Mouse (Mus musculus): Measurements from ENCODE around the gene Med21.

The Med21 gene

DNA sequence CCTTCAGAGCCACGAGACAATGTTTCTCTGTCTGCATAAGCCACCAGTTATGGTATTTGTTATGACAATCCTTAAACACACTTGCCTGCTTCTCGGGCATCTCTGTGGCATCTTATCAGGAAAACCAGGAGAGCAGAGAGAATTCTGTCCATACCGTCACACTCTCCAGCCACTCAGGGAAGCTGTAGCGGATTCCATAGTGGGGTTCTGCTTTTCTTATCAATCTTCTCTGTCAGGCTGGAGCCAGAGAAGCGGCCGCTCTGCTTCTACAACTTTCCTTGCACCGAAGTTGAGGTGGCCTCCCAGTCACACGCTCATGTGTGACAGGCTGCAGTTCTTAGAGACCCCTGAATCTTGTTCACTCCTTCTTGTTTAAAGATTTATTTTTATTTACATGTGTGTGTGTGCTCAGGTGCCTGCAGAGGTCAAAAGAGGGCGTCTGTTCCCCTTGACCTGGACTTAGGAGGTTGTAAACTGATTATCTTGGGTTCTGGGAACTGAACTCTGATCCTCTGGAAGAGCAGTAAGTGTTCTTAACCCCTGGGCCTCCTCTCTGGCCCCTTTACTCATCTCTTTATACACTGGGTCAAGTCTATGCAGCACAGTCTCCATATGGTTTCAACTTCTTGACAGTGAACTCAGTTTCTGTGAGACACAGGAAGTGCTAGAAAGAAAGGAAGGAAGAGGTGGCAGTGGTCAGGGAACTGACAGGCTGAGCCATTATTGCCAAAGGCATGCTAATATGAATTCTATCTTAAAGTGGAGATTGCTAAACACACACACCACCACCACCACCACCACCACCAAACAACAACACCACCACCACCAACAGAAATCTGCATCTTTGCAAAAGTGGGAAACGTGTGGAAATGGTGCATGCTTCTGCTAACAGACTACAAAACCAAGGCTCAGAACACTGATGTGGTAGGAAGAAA is 36.1 kb downstream of the Med21 start:
- no peak for DNase-seq (ENCODE audit: low read depth, low spot score)

DNA sequence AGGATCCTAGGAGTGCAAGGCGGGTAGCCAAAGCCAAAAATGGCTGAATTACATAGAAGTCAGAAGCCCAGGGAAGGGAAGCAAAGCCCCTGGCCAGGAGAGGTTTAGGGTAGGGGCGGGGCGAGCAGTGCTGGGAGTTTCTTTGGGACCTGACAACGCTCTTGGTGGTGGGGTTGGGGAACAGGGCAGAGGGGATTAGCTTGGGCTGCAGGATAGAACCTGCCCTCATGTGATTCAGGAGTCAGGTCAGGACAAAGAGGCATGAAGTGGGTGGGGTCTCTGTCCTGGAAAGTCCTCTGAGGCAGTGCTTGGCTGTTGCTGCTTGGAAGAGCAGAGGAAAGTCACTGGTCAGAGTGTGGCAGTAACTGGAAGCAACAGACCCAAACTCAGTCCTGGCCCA is 41.5 kb downstream of the Med21 start:
- DNase-seq (ENCODE audit: low read depth, low spot score), result no peak

DNA sequence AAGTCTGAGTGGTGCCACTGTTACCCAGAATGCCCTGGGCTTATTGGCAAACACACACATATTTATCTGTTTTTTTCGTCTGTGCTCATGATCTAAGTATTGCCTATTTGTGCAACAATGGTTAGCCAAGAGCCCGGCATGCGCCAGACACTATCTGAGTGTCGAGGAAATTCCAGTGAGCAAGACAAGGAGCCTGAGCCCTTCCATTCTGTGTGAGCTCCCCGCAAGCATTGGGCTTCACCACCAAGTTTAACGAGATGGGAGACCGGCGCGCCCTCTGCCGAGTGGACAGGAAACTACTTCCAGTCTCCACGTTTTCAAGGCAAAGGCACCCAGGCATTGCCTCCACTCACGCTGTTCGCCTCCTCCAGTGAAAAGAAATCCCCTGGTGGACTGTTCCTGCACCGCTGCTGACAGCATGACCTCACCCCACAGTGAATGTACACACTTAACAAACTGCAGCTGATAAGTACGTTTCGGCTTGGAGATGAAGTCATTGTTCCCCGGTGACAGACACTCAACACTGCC is 43.5 kb downstream of the Med21 start:
- no peak for DNase-seq (ENCODE audit: low read depth, low spot score)

GRCm38 (mm10) chr6:146686463-146687196 is 44.3 kb downstream of the Med21 start:
- DNase-seq (ENCODE audit: low read depth, low spot score), result no peak

- DNase-seq (ENCODE audit: low read depth, low spot score), result no peak
Observed at GRCm38 (mm10) chr6:146688010-146688409, 45.7 kb downstream of the Med21 start.

- DNase-seq (ENCODE audit: low read depth, low spot score), result no peak
Observed at GRCm38 (mm10) chr6:146688861-146689260, 46.5 kb downstream of the Med21 start.

DNA sequence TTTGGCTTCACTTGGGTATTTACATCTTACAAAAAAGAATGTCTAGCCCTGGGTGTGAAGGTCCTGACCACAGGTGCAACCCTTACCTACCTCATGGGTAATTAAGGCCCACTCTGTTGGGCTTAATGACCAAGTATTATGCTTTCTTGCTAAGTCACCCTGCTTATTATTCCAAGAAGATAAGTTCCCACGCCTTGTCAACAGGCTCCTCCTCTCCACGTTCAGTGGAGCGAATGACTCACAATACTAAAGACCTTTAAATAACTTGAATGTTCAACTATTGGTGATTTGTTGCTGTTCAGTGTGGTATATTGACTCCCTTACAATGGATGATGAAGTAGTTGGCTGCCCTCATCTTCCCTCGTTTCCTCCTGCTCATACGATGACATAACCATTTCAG is 55.4 kb downstream of the Med21 start:
- DNase-seq (ENCODE audit: low read depth, low spot score), result no peak

DNA sequence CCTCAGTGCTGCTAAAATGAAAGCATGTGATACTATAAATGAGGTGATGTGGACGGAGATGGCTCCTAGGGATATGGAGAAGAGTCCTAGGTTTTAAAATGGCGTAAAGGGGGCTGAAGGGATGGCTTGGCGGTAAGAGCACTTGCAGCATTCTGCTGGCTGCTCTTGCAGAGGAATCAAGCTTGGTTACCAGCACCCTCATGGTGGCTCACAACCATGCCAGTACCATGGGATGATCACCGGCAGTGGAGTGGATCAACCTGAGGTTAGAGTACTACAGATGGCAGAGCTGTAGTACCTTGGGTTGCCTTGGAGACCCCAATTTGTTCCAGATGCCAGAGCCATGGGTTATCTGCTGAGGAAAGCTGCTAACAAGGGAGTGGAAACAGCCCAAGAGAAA is 56.0 kb downstream of the Med21 start:
- DNase-seq (ENCODE audit: low read depth, low spot score), result no peak

Data from embryo, embryonic 11.5 days (tissue).